Mouse (Mus musculus): Measurements from ENCODE around the gene Slitrk3.

- TF ChIP-seq EP300 (IDR thresholded peaks at IDR 0.05; ENCODE audit: insufficient read depth, low read depth, low read length) (no peak), POLR2A (IDR thresholded peaks at IDR 0.05; ENCODE audit: insufficient read depth, low read length) (no peak)
Measured at GRCm38 (mm10) chr3:73046248-73046647, 11.4 kb downstream of the Slitrk3 start.

Measured in ES-Bruce4 (cell line).